Comparison of ENCODE assay signal across 22 mouse cellular contexts in genomic region chr3:34403586-34403985, GRCm38 (mm10).
DNase-seq lines count a peak whose midpoint lies in the region; ATAC-seq and TF ChIP-seq lines count a peak whose summit lies in the region.
"Had no signal": no experiment of that assay in that cellular context is flagged by ENCODE, and none has a peak within 500 bp of the region (broad histone marks: within the 10 kb centered on the region; RNA-seq: fewer than 3 reads in every experiment).

No protein-coding gene starts in this region.

- no peak overlapping the region for H3K4me3 ChIP-seq in forebrain, embryonic 15.5 days
- no peak overlapping the region for H3K4me3 ChIP-seq in forebrain, postnatal 0 days (ENCODE audit: low read depth, low read length)
- no peak overlapping the region for H3K4me3 ChIP-seq in liver, embryonic 11.5 days (ENCODE audit: low read depth, low read length)
- H3K4me3 ChIP-seq: embryonic facial prominence, embryonic 10.5 days; hindbrain, embryonic 10.5 days; layer of hippocampus, adult 2 months; limb, embryonic 10.5 days had no signal

- H3K9me3 ChIP-seq in forebrain, embryonic 15.5 days: no peaks in the 10 kb centered on the region
- no peaks in the 10 kb centered on the region for H3K9me3 ChIP-seq in forebrain, postnatal 0 days (ENCODE audit: low read length)
- H3K9me3 ChIP-seq in liver, embryonic 11.5 days (ENCODE audit: control insufficient read depth, low read length): no peaks in the 10 kb centered on the region
- H3K9me3 ChIP-seq: embryonic facial prominence, embryonic 10.5 days; hindbrain, embryonic 10.5 days; limb, embryonic 10.5 days had no signal

- no peak for ATAC-seq in forebrain, embryonic 15.5 days (replicated peaks)
- no peak for ATAC-seq in forebrain, postnatal 0 days
- no peak for ATAC-seq in liver, embryonic 11.5 days (replicated peaks; ENCODE audit: low FRiP score)
- ATAC-seq: CD4-positive, CD25-positive, alpha-beta regulatory T cell, adult 4 months; intestine, postnatal 0 days had no signal

- intact Hi-C loops in left cerebral cortex, postnatal 14 days (cut with DNase I): no loop called here
- intact Hi-C loops in left cerebral cortex, postnatal 10 days (cut with DNase I): no loop called here

- no peak overlapping the region for H3K9ac ChIP-seq in forebrain, embryonic 15.5 days (replicated peaks)
- no peak overlapping the region for H3K9ac ChIP-seq in forebrain, postnatal 0 days
- no peak overlapping the region for H3K9ac ChIP-seq in liver, embryonic 11.5 days (ENCODE audit: low read depth, low read length)

- no peak overlapping the region for H3K4me2 ChIP-seq in forebrain, embryonic 15.5 days (replicated peaks)
- no peak overlapping the region for H3K4me2 ChIP-seq in forebrain, postnatal 0 days (ENCODE audit: low read depth)
- H3K4me2 ChIP-seq in liver, embryonic 11.5 days: no peak overlapping the region
- H3K4me2 ChIP-seq: heart, embryonic 11.5 days; midbrain, embryonic 11.5 days had no signal

- H3K4me1 ChIP-seq in forebrain, embryonic 15.5 days: peaks cover 6% of the 10 kb centered on the region
- H3K4me1 ChIP-seq in forebrain, postnatal 0 days (ENCODE audit: insufficient read depth): no peaks in the 10 kb centered on the region
- no peaks in the 10 kb centered on the region for H3K4me1 ChIP-seq in liver, embryonic 11.5 days (replicated peaks; ENCODE audit: control insufficient read depth, insufficient read depth, low read length)
- H3K4me1 ChIP-seq: embryonic facial prominence, embryonic 10.5 days; hindbrain, embryonic 10.5 days; limb, embryonic 10.5 days had no signal

- DNase-seq in forebrain, postnatal 0 days: no peak
- DNase-seq in left cerebral cortex, postnatal 14 days (ENCODE audit: low spot score in 2 of 2): peak; percentile 25 to 26
- DNase-seq in left cerebral cortex, postnatal 10 days (ENCODE audit: extremely low spot score in 1 of 2, low spot score in 2 of 2): no peak
- peak; percentile 56 for DNase-seq in Muller cell, postnatal 12 days (ENCODE audit: inconsistent ontology term)
- peak; percentile 30 for DNase-seq in right cerebral cortex, postnatal 25 days
- no peak for DNase-seq in liver, embryonic 11.5 days (ENCODE audit: low spot score)
- DNase-seq: adrenal gland, postnatal 36 days; cerebellum, adult 2 months; heart, postnatal 10 days; kidney, postnatal 25 days; liver; lung, postnatal 10 days had no signal

- TF ChIP-seq CTCF in forebrain, postnatal 0 days (IDR thresholded peaks at IDR 0.05; ENCODE audit: low read depth): no peak

- H3K27ac ChIP-seq in forebrain, embryonic 15.5 days (replicated peaks): peak overlapping the region; percentile 27; the same call in 1 of the 2 replicates
- no peak overlapping the region for H3K27ac ChIP-seq in forebrain, postnatal 0 days (ENCODE audit: low read depth, low read length)
- no peak overlapping the region for H3K27ac ChIP-seq in liver, embryonic 11.5 days (ENCODE audit: low read depth, low read length)
- H3K27ac ChIP-seq: embryonic facial prominence, embryonic 10.5 days; hindbrain, embryonic 10.5 days; layer of hippocampus, adult 2 months; limb, embryonic 10.5 days; stomach, postnatal 0 days had no signal

- WGBS in forebrain, embryonic 15.5 days: 55% methylated on average over 2 of the region's 2 CpGs
- 38% methylated on average over 2 of the region's 2 CpGs for WGBS in forebrain, postnatal 0 days
- 67% methylated on average over 2 of the region's 2 CpGs for WGBS in liver, embryonic 11.5 days

- no peaks in the 10 kb centered on the region for H3K27me3 ChIP-seq in forebrain, embryonic 15.5 days
- H3K27me3 ChIP-seq in forebrain, postnatal 0 days (ENCODE audit: insufficient read depth, low read length): no peaks in the 10 kb centered on the region
- no peaks in the 10 kb centered on the region for H3K27me3 ChIP-seq in liver, embryonic 11.5 days (replicated peaks; ENCODE audit: control insufficient read depth, insufficient read depth, low read length)

- no peaks in the 10 kb centered on the region for H3K36me3 ChIP-seq in forebrain, embryonic 15.5 days
- H3K36me3 ChIP-seq in forebrain, postnatal 0 days (ENCODE audit: insufficient read depth): no peaks in the 10 kb centered on the region
- H3K36me3 ChIP-seq in liver, embryonic 11.5 days (ENCODE audit: control insufficient read depth, insufficient read depth, low read length): no peaks in the 10 kb centered on the region
- H3K36me3 ChIP-seq: embryonic facial prominence, embryonic 10.5 days; hindbrain, embryonic 10.5 days; limb, embryonic 10.5 days had no signal

Comparison
In these comparisons a context has a peak if more than half of its experiments do, and no peak if none do; other contexts are left out.
1. DNase-seq: peak in left cerebral cortex, postnatal 14 days (2 of 2), Muller cell, postnatal 12 days (single experiment) and right cerebral cortex, postnatal 25 days (single experiment); none in forebrain, postnatal 0 days (single experiment), left cerebral cortex, postnatal 10 days (0 of 2) and liver, embryonic 11.5 days (single experiment).